Mouse (Mus musculus) heart, embryonic 14.5 days (tissue): Measurements from ENCODE around the gene Tpt1. TPM values are rescaled to one million over a fixed set of nuclear protein-coding genes. Genes with fewer than 3 reads are reported as not detected.
"Not testable (repeated sequence)": the region's sequence is repeated elsewhere in the genome, so short reads cannot be mapped to it uniquely, and the experiment has no call there.

Experiments used
- ATAC-seq: fragments of 200-750 bp; cut with Nextera tagmentation; 2 replicates; pipeline ENCODE4 v1.8.0; 2017; ENCODE audit warnings: low read depth, moderate TSS enrichment; ENCODE audit not compliant: insufficient number of reproducible peaks, insufficient read depth, low FRiP score
- H3K27ac ChIP-seq, 2 experiments: fragments of 200-500 bp in 1 of 2; fragments of 300-500 bp in 1 of 2; sonication (generic) in 1 of 2; replicated peaks in 1 of 2; 2 replicates each; pipeline ENCODE4 v1.5.1; 2012 to 2014; ENCODE audit warnings: low read depth in 2 of 2, low read length in 2 of 2, control low read depth in 1 of 2, mild to moderate bottlenecking in 1 of 2, mixed read lengths in 1 of 2; ENCODE audit not compliant: control insufficient read depth in 1 of 2, insufficient read depth in 1 of 2
- H3K27me3 ChIP-seq: fragments of 300-500 bp; sonication (generic); 2 replicates; pipeline ENCODE4 v1.6.1; 2014; ENCODE audit warnings: mild to moderate bottlenecking, low read length, control low read depth; ENCODE audit not compliant: control insufficient read depth, insufficient read depth
- H3K36me3 ChIP-seq: fragments of 300-500 bp; sonication (generic); 2 replicates; pipeline ENCODE4 v1.6.1; 2014; ENCODE audit warnings: mild to moderate bottlenecking, control low read depth, low read length, mixed read lengths; ENCODE audit not compliant: control insufficient read depth, insufficient read depth
- H3K4me1 ChIP-seq, 2 experiments: fragments of 200-500 bp in 1 of 2; fragments of 300-500 bp in 1 of 2; sonication (generic) in 1 of 2; 2 replicates each; pipeline ENCODE4 v1.6.1; 2012 to 2014; ENCODE audit warnings: low read length in 2 of 2, control low read depth in 1 of 2, mixed read lengths in 1 of 2; ENCODE audit not compliant: control insufficient read depth in 2 of 2, insufficient read depth in 2 of 2
- H3K4me2 ChIP-seq: fragments of 300-500 bp; sonication (generic); 2 replicates; pipeline ENCODE4 v1.6.1; 2014; ENCODE audit warnings: mild to moderate bottlenecking, low read length
- H3K4me3 ChIP-seq, 2 experiments: fragments of 200-500 bp in 1 of 2; fragments of 300-500 bp in 1 of 2; sonication (generic) in 1 of 2; 2 replicates each; pipeline ENCODE4 v1.5.1; 2012 to 2014; ENCODE audit warnings: low read length in 2 of 2, mild to moderate bottlenecking in 2 of 2, control low read depth in 1 of 2, low read depth in 1 of 2, moderate library complexity in 1 of 2; ENCODE audit not compliant: control insufficient read depth in 1 of 2, insufficient read depth in 1 of 2
- H3K9ac ChIP-seq: fragments of 300-500 bp; sonication (generic); 2 replicates; pipeline ENCODE4 v1.6.1; 2014; ENCODE audit warnings: mild to moderate bottlenecking, low read length
- H3K9me3 ChIP-seq: fragments of 300-500 bp; sonication (generic); 2 replicates; pipeline ENCODE4 v1.6.1; 2016; ENCODE audit warnings: low read length, control low read depth; ENCODE audit not compliant: control insufficient read depth
- WGBS: fragments of 180-500 bp; shearing (Covaris S2); extraction: QIAGEN DNeasy Blood & Tissue Kit; methylation state at CpG from one replicate; pipeline ENCODE4 v1.1.7; 2014; 5-methylcytosine and 5-hydroxymethylcytosine counted together
- polyA plus RNA-seq: library from polyadenylated mRNA; unstranded; fragments of >200 nt; fragmentation: Nextera tagmentation; extraction: Ambion mirVana; gene quantifications from 2 replicates; pipeline ENCODE4 v1.2.1, GENCODE M21; 2014

Tpt1 gene
- polyA plus RNA-seq, 1 experiment from 2014 or later = 1,152 TPM

DNA sequence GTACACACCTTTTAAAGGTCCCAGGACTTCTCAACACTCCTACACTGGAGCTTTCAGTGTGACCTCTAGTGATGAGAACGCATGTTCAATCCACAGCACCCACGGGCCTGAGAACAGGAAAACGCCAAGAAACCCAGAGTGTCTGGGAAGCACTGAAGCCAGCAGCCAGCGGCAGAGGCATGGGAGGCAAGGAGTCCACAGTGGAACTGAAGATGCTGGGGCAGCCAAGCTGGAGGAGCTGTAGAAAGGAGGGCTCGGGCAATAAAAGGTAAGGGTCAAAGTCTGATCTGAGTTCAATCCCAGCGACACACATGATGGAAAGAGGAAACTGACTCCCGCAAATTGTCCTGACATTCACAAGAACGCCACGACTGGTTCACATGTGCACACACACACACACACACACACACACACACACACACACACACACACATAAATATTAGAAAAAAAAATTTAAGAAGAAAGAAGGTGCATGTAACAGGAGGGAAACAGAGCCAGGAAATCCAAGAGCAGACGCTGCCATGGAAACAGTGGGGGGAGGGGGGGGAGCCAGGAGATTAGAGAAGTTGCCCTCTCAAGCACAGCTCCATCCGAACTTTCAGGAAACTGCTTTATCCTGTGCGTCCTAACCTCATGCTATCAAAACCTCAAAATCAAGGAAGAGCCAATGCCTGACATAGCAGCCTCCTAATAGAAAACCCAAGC lies 11.2 kb upstream of the Tpt1 start:
- ATAC-seq = peak; percentile 17
- Histone ChIP-seq H3K4me2 (peak overlapping the region; percentile 98), H3K27ac (peak overlapping the region; percentile 100), H3K36me3 (no peaks in the 10 kb centered on the region), H3K4me1 (peaks cover 24 to 44% of the 10 kb centered on the region in 2 experiments), H3K9me3 (no peaks in the 10 kb centered on the region), H3K27me3 (no peaks in the 10 kb centered on the region), H3K9ac (peak overlapping the region; percentile 91), H3K4me3 (peak overlapping the region; percentile 52 to 53)
- WGBS = 6% methylated on average over 12 of the region's 12 CpGs

DNA sequence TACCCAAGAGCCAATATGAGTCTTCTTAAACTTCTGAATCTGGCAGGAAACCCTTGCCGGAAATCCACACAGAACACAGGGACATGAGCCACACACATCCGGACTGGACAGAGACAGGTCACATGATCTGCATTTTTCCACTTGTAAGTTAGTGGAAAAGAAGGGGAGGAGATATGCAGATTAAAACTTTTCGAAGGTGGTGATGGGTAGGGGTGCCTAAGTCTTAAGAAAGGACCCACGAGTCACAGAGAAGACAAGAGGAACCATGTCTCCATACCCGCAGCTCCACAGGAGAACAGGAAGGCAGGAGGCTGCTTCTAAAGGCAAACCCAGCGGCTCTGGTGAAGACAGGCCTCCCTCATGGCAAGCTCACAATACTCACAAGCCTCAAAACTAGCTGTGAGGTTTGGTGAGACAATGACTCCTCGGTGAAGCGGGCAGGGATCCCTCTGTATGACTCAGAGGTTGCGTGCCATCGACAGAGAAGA lies 10.6 kb upstream of the Tpt1 start:
- H3K9ac ChIP-seq = peak overlapping the region; percentile 91
- ATAC-seq = peak; percentile 82
- under 1% methylated on average over 10 of the region's 10 CpGs for WGBS
- H3K9me3 ChIP-seq = no peaks in the 10 kb centered on the region
- peak overlapping the region; percentile 100 for H3K27ac ChIP-seq
- peak overlapping the region; percentile 98 for H3K4me2 ChIP-seq
- H3K4me3 ChIP-seq = peak overlapping the region; percentile 52 to 53
- peaks cover 18 to 40% of the 10 kb centered on the region in 2 experiments for H3K4me1 ChIP-seq
- H3K36me3 ChIP-seq = no peaks in the 10 kb centered on the region
- no peaks in the 10 kb centered on the region for H3K27me3 ChIP-seq

DNA sequence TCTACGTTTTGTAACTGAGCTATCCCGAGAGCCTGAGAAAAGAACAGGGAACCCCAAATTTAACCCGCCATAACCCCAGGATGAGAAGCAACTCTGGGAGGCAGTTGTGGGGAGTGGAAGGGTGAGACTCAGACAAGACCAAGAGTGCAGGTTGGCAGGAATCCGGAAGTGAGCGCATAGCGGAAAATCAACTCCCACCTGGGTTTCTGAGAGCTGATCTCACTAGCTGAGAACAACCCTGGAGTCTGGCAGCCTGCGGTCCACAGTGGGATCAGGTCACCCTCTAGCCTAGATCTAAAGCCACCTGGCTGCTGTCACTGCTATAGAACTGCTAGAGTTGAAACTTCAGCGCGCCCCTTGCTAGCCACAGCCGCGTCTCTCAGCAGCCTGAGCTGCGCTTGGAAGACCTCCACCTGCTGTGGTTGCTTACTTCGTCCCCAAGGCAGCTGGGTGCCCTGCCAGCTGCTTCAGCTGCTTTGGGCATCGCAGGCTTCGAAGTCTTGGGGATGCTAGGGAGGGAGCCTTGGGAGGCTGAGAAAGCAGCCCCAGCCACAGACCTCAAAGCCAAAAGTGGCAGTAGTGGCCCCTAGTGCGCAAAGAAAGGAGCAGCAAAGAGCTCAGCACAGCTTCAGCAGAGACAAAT lies 10.0 kb upstream of the Tpt1 start:
- WGBS = 2% methylated on average over 16 of the region's 16 CpGs
- Histone ChIP-seq H3K4me2 (peak overlapping the region; percentile 98), H3K36me3 (no peaks in the 10 kb centered on the region), H3K9me3 (no peaks in the 10 kb centered on the region), H3K27me3 (no peaks in the 10 kb centered on the region), H3K4me3 (peak overlapping the region; percentile 52 to 53), H3K4me1 (peaks cover 17 to 38% of the 10 kb centered on the region in 2 experiments), H3K27ac (peak overlapping the region; percentile 100), H3K9ac (peak overlapping the region; percentile 91)
- peak; percentile 46 for ATAC-seq

DNA sequence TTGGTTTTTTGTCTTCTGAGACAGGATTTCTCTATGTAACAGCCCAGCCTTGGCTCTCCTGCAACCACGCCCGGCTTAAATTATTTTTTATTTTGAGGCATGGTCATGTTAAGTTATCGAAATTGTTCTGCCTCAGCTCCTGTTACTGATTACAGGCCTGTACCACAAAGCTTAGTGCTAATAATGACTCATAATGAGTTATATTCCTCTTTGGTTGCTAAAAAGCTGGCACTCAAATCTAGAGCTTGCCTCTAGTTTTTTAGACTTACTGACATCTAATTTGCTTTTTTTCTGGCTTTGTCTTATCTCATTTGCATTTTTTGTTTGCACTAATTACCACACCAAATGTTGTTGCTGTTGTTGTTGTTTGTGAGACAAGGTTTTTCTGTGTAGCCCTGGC lies 8.3 kb upstream of the Tpt1 start:
- Histone ChIP-seq H3K4me1 (peaks cover 17 to 38% of the 10 kb centered on the region in 2 experiments), H3K9ac (no peak overlapping the region), H3K27me3 (no peaks in the 10 kb centered on the region), H3K4me3 (no peak overlapping the region), H3K4me2 (no peak overlapping the region), H3K9me3 (no peaks in the 10 kb centered on the region), H3K27ac (peak overlapping the region; percentile 61 to 86), H3K36me3 (no peaks in the 10 kb centered on the region)
- WGBS = 95% methylated on average over 3 of the region's 3 CpGs
- ATAC-seq = no peak

DNA sequence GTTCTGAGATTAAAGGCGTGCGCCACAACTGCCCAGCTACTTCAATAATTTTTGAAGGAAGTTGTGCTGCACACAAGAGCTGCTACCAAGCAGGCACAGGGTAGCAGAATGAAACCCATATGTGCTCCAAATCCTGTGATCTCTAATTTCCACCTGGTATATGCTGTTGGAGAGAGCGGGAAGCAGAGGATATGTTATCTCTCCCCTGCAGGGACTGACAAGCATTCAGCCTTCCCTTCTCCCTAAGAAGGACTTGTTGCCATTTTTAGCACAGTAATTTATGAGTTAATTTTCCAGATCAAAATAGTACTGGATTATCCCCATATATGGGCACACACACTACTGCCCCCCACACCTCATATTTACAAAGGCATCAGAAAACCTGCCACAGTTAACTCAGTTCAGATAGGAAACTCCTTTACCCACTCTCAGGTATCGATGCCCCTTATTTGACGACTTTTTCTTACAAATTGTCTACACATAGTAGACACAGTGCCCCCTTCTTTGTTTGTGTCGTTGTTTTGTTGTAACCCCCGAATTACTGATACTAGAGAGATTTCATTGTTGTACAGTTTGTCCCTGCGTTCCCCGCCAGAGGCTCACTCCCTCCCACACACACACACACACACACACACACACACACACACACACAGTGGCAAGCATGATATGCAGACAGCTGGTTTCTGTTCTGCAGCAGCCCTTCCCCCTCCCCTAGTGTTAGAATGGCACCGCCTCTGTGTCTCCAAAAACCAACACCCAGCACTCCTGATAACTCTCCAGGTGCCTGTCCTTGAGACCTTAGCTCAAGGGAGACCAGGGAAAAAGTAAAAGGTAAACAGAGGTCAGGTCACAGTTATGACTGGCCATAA lies 7.6 kb upstream of the Tpt1 start:
- Histone ChIP-seq H3K9me3 (no peaks in the 10 kb centered on the region), H3K4me1 (peaks cover 21 to 42% of the 10 kb centered on the region in 2 experiments), H3K27ac (peak overlapping the region; percentile 61 to 86), H3K4me2 (peak overlapping the region; percentile 50), H3K36me3 (no peaks in the 10 kb centered on the region), H3K9ac (peak overlapping the region; percentile 51), H3K27me3 (no peaks in the 10 kb centered on the region), H3K4me3 (no peak overlapping the region)
- 25% methylated on average over 10 of the region's 10 CpGs for WGBS
- 0 out of 2 replicates have a peak, but pooled peaks have one; percentile 9 for ATAC-seq

DNA sequence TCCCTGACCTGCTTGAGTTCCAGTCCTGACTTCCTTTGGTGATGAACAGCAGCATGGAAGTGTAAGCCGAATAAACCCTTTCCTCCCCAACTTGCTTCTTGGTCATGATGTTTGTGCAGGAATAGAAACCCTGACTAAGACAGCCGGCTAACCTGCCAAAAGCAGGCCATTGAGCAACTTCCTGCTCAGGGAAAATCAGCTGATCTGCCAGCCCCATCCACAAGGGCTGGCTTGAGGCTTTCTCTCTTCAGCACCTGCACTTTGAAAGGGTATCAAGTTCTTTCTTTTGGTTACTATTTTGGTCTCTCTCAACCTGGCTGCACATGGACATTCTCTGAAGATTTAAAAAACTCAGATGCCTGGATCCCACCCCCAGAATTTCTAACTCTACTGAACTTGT lies 3.1 kb upstream of the Tpt1 start:
- peaks cover 13 to 22% of the 10 kb centered on the region in 2 experiments for H3K4me1 ChIP-seq
- whole genome bisulfite sequencing = 25% methylated on average over 1 of the region's 2 CpGs
- H3K27ac ChIP-seq = peak overlapping the region in 1 of 2 experiments; percentile 44; a peak in 2 of 4 replicates
- not testable (repeated sequence) for H3K36me3 ChIP-seq, H3K4me2 ChIP-seq, H3K9ac ChIP-seq, H3K9me3 ChIP-seq, ATAC-seq, H3K4me3 ChIP-seq, H3K27me3 ChIP-seq

DNA sequence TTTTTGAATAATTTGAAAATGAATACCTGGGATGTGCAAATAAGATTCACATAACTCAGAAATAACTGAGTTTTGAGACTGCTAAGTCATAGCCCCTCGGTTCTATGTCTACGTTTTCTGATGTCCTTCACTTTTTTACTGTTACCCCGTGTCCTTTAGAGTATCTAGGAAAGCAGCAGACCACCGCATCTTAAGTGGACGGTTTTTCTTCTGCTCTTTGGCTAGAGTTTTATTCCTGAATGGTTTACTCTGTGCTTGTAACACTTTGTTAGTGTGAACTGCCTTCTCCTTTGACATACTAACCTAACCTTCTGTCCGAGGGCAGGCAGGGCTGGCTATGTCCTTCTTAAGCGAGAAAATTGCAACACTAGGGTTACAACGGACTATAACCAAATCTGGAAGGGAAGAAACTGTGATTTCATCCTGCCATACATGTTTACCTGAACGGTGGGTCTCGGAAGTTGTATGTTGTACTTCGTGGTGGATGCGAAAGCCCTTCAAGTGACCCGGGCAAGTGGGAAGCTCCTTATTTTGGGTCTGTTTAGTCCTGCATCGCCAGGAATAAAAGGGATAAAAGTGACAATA lies 690 bp upstream of the Tpt1 start:
- Histone ChIP-seq H3K27me3 (no peaks in the 10 kb centered on the region), H3K4me2 (peak overlapping the region; percentile 85), H3K9me3 (no peaks in the 10 kb centered on the region), H3K4me3 (peak overlapping the region; percentile 74 to 95), H3K36me3 (peaks cover 30% of the 10 kb centered on the region), H3K4me1 (peaks cover 8 to 31% of the 10 kb centered on the region in 2 experiments; a peak in 3 of 4 replicates), H3K27ac (peak overlapping the region; percentile 93 to 99), H3K9ac (peak overlapping the region; percentile 98)
- WGBS = 5% methylated on average over 14 of the region's 14 CpGs
- no peak for ATAC-seq
